Mouse (Mus musculus): Measurements from ENCODE around the gene Chchd3. TPM values are rescaled to one million over a fixed set of nuclear protein-coding genes. Genes with fewer than 3 reads are reported as not detected.

The Chchd3 gene
- polyA plus RNA-seq, 1 experiment from 2014 or later, result 124 TPM

GRCm38 (mm10) chr6:32936794-32937193 lies 123.3 kb downstream of the Chchd3 start:
- 23% methylated on average over 3 of the region's 3 CpGs for WGBS
- H3K36me3 ChIP-seq (ENCODE audit: control insufficient read depth, insufficient read depth, low read length), result no peaks in the 10 kb centered on the region
- no peak overlapping the region for H3K4me3 ChIP-seq (ENCODE audit: low read depth, low read length)
- no peaks in the 10 kb centered on the region for H3K9me3 ChIP-seq (ENCODE audit: control insufficient read depth, low read length)
- peaks cover 7% of the 10 kb centered on the region for H3K4me1 ChIP-seq (ENCODE audit: control insufficient read depth, insufficient read depth, low read length)
- no peaks in the 10 kb centered on the region for H3K27me3 ChIP-seq (ENCODE audit: control insufficient read depth, insufficient read depth, low read length)
- no peak for ATAC-seq (ENCODE audit: low read depth)
- no peak overlapping the region for H3K9ac ChIP-seq (replicated peaks; ENCODE audit: low read depth, low read length)
- no peak overlapping the region for H3K4me2 ChIP-seq (ENCODE audit: low read depth, low read length)
- no peak overlapping the region for H3K27ac ChIP-seq (ENCODE audit: low read depth, low read length)

- peaks cover 7% of the 10 kb centered on the region for H3K4me1 ChIP-seq (ENCODE audit: control insufficient read depth, insufficient read depth, low read length)
- H3K9me3 ChIP-seq (ENCODE audit: control insufficient read depth, low read length), result no peaks in the 10 kb centered on the region
- H3K27me3 ChIP-seq (ENCODE audit: control insufficient read depth, insufficient read depth, low read length), result no peaks in the 10 kb centered on the region
- no peak overlapping the region for H3K9ac ChIP-seq (replicated peaks; ENCODE audit: low read depth, low read length)
- H3K36me3 ChIP-seq (ENCODE audit: control insufficient read depth, insufficient read depth, low read length), result no peaks in the 10 kb centered on the region
- 10% methylated on average over 2 of the region's 2 CpGs for WGBS
- H3K4me2 ChIP-seq (ENCODE audit: low read depth, low read length), result no peak overlapping the region
- no peak for ATAC-seq (ENCODE audit: low read depth)
- H3K27ac ChIP-seq (ENCODE audit: low read depth, low read length), result no peak overlapping the region
- H3K4me3 ChIP-seq (ENCODE audit: low read depth, low read length), result no peak overlapping the region
These were observed 123.7 kb downstream of the Chchd3 start for GRCm38 (mm10) chr6:32936365-32936764.

- H3K9ac ChIP-seq (replicated peaks; ENCODE audit: low read depth, low read length), result no peak overlapping the region
- no peak for ATAC-seq (ENCODE audit: low read depth)
- no peaks in the 10 kb centered on the region for H3K27me3 ChIP-seq (ENCODE audit: control insufficient read depth, insufficient read depth, low read length)
- no peaks in the 10 kb centered on the region for H3K36me3 ChIP-seq (ENCODE audit: control insufficient read depth, insufficient read depth, low read length)
- H3K4me1 ChIP-seq (ENCODE audit: control insufficient read depth, insufficient read depth, low read length), result peaks cover 7% of the 10 kb centered on the region
- 79% methylated on average over 5 of the region's 5 CpGs for WGBS
- no peaks in the 10 kb centered on the region for H3K9me3 ChIP-seq (ENCODE audit: control insufficient read depth, low read length)
- H3K27ac ChIP-seq (ENCODE audit: low read depth, low read length), result no peak overlapping the region
- no peak overlapping the region for H3K4me3 ChIP-seq (ENCODE audit: low read depth, low read length)
- H3K4me2 ChIP-seq (ENCODE audit: low read depth, low read length), result no peak overlapping the region
These were observed 124.5 kb downstream of the Chchd3 start for GRCm38 (mm10) chr6:32935576-32935975.

- Histone ChIP-seq H3K36me3 (ENCODE audit: control insufficient read depth, insufficient read depth, low read length) (no peaks in the 10 kb centered on the region), H3K4me1 (ENCODE audit: control insufficient read depth, insufficient read depth, low read length) (peaks cover 3% of the 10 kb centered on the region; the same call in 1 of the 2 replicates), H3K4me2 (ENCODE audit: low read depth, low read length) (no peak overlapping the region), H3K27ac (ENCODE audit: low read depth, low read length) (no peak overlapping the region), H3K9me3 (ENCODE audit: control insufficient read depth, low read length) (no peaks in the 10 kb centered on the region), H3K27me3 (ENCODE audit: control insufficient read depth, insufficient read depth, low read length) (no peaks in the 10 kb centered on the region), H3K9ac (replicated peaks; ENCODE audit: low read depth, low read length) (no peak overlapping the region), H3K4me3 (ENCODE audit: low read depth, low read length) (no peak overlapping the region)
- no peak for ATAC-seq (ENCODE audit: low read depth)
- WGBS, result 20% methylated on average over 11 of the region's 11 CpGs
These were observed 128.8 kb downstream of the Chchd3 start for GRCm38 (mm10) chr6:32931106-32931770.

GRCm38 (mm10) chr6:32922391-32922790 lies 137.7 kb downstream of the Chchd3 start:
- 87% methylated on average over 1 of the region's 1 CpGs for WGBS
- no peak overlapping the region for H3K4me2 ChIP-seq (ENCODE audit: low read depth, low read length)
- H3K27me3 ChIP-seq (ENCODE audit: control insufficient read depth, insufficient read depth, low read length), result no peaks in the 10 kb centered on the region
- no peaks in the 10 kb centered on the region for H3K36me3 ChIP-seq (ENCODE audit: control insufficient read depth, insufficient read depth, low read length)
- H3K4me3 ChIP-seq (ENCODE audit: low read depth, low read length), result no peak overlapping the region
- no peak overlapping the region for H3K27ac ChIP-seq (ENCODE audit: low read depth, low read length)
- H3K4me1 ChIP-seq (ENCODE audit: control insufficient read depth, insufficient read depth, low read length), result no peaks in the 10 kb centered on the region
- H3K9ac ChIP-seq (replicated peaks; ENCODE audit: low read depth, low read length), result no peak overlapping the region
- ATAC-seq (ENCODE audit: low read depth), result no peak
- H3K9me3 ChIP-seq (ENCODE audit: control insufficient read depth, low read length), result no peaks in the 10 kb centered on the region

- H3K27ac ChIP-seq (ENCODE audit: low read depth, low read length), result no peak overlapping the region
- no peak overlapping the region for H3K4me2 ChIP-seq (ENCODE audit: low read depth, low read length)
- no peaks in the 10 kb centered on the region for H3K4me1 ChIP-seq (ENCODE audit: control insufficient read depth, insufficient read depth, low read length)
- WGBS, result 82% methylated on average over 2 of the region's 2 CpGs
- no peak for ATAC-seq (ENCODE audit: low read depth)
- no peaks in the 10 kb centered on the region for H3K36me3 ChIP-seq (ENCODE audit: control insufficient read depth, insufficient read depth, low read length)
- H3K27me3 ChIP-seq (ENCODE audit: control insufficient read depth, insufficient read depth, low read length), result no peaks in the 10 kb centered on the region
- H3K9me3 ChIP-seq (ENCODE audit: control insufficient read depth, low read length), result no peaks in the 10 kb centered on the region
- no peak overlapping the region for H3K9ac ChIP-seq (replicated peaks; ENCODE audit: low read depth, low read length)
- H3K4me3 ChIP-seq (ENCODE audit: low read depth, low read length), result no peak overlapping the region
These were observed 140.0 kb downstream of the Chchd3 start for GRCm38 (mm10) chr6:32920091-32920490.

GRCm38 (mm10) chr6:32910692-32911091 lies 149.4 kb downstream of the Chchd3 start:
- Histone ChIP-seq H3K4me3 (ENCODE audit: low read depth, low read length) (no peak overlapping the region), H3K4me1 (ENCODE audit: control insufficient read depth, insufficient read depth, low read length) (no peaks in the 10 kb centered on the region), H3K4me2 (ENCODE audit: low read depth, low read length) (no peak overlapping the region), H3K9ac (replicated peaks; ENCODE audit: low read depth, low read length) (no peak overlapping the region), H3K27me3 (ENCODE audit: control insufficient read depth, insufficient read depth, low read length) (no peaks in the 10 kb centered on the region), H3K36me3 (ENCODE audit: control insufficient read depth, insufficient read depth, low read length) (no peaks in the 10 kb centered on the region), H3K27ac (ENCODE audit: low read depth, low read length) (no peak overlapping the region), H3K9me3 (ENCODE audit: control insufficient read depth, low read length) (no peaks in the 10 kb centered on the region)
- WGBS, result 97% methylated on average over 2 of the region's 2 CpGs
- no peak for ATAC-seq (ENCODE audit: low read depth)

GRCm38 (mm10) chr6:32899061-32899460 lies 161.0 kb downstream of the Chchd3 start:
- no peak overlapping the region for H3K9ac ChIP-seq (replicated peaks; ENCODE audit: low read depth, low read length)
- no peaks in the 10 kb centered on the region for H3K36me3 ChIP-seq (ENCODE audit: control insufficient read depth, insufficient read depth, low read length)
- 88% methylated on average over 4 of the region's 4 CpGs for WGBS
- no peaks in the 10 kb centered on the region for H3K9me3 ChIP-seq (ENCODE audit: control insufficient read depth, low read length)
- H3K4me2 ChIP-seq (ENCODE audit: low read depth, low read length), result no peak overlapping the region
- no peak for ATAC-seq (ENCODE audit: low read depth)
- H3K4me1 ChIP-seq (ENCODE audit: control insufficient read depth, insufficient read depth, low read length), result no peaks in the 10 kb centered on the region
- no peak overlapping the region for H3K27ac ChIP-seq (ENCODE audit: low read depth, low read length)
- no peak overlapping the region for H3K4me3 ChIP-seq (ENCODE audit: low read depth, low read length)
- H3K27me3 ChIP-seq (ENCODE audit: control insufficient read depth, insufficient read depth, low read length), result no peaks in the 10 kb centered on the region

- Histone ChIP-seq H3K9me3 (ENCODE audit: control insufficient read depth, low read length) (no peaks in the 10 kb centered on the region), H3K4me3 (ENCODE audit: low read depth, low read length) (no peak overlapping the region), H3K9ac (replicated peaks; ENCODE audit: low read depth, low read length) (no peak overlapping the region), H3K27ac (ENCODE audit: low read depth, low read length) (no peak overlapping the region), H3K4me2 (ENCODE audit: low read depth, low read length) (no peak overlapping the region), H3K36me3 (ENCODE audit: control insufficient read depth, insufficient read depth, low read length) (no peaks in the 10 kb centered on the region), H3K27me3 (ENCODE audit: control insufficient read depth, insufficient read depth, low read length) (no peaks in the 10 kb centered on the region), H3K4me1 (ENCODE audit: control insufficient read depth, insufficient read depth, low read length) (no peaks in the 10 kb centered on the region)
- ATAC-seq (ENCODE audit: low read depth), result no peak
- 55% methylated on average over 2 of the region's 2 CpGs for WGBS
These were observed 166.0 kb downstream of the Chchd3 start for GRCm38 (mm10) chr6:32894100-32894499.
